Mouse (Mus musculus) liver, postnatal 0 days (tissue): ENCODE data around the gene Pkn1.

Experiments
- CTCF ChIP-seq: sonication (generic); IDR thresholded peaks from 2 replicates; pipeline ENCODE4 v1.5.1; 2016; ENCODE audit warnings: antibody characterized with exemption, low read depth
- EP300 ChIP-seq: IDR thresholded peaks from 2 replicates; pipeline ENCODE4 v1.6.1; 2016; ENCODE audit warnings: antibody characterized with exemption, low read depth, mild to moderate bottlenecking

GRCm38 (mm10) chr8:83698661-83699453, at the start of gene Pkn1:
- TF ChIP-seq CTCF, result no peak
- no peak for TF ChIP-seq EP300
